8 mouse cellular contexts compared by ENCODE assay signal in the genomic region with DNA sequence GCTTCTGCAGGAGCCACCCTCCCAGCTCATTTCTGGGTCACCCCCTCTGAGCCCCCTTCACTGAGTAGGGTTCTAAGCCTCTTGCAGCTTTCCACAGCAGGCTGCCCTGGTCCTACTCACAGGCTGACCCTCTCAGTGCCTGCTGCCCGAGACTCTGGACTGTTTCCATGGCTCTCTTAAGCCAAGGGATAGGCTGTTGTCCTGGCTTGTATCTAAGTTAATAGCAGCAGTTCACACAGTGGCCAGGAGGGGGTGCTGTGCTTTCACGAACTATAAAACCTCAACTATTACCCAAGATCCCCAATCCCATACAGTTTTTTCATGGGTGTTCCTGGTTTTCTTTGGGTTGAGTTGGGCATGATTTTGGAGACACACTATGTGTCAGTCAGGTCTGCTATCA. TPM values are rescaled to one million over a fixed set of nuclear protein-coding genes. Genes with fewer than 3 reads are reported as not detected.
DNase-seq lines count a peak whose midpoint lies in the region; ATAC-seq and TF ChIP-seq lines count a peak whose summit lies in the region.

No protein-coding gene starts in this region.

- no peak overlapping the region for H3K4me3 ChIP-seq in heart, adult 2 months
- H3K4me3 ChIP-seq in cortical plate, adult 2 months (ENCODE audit: insufficient read depth, low read length): no peak overlapping the region

- peak; percentile 84 for TF ChIP-seq CTCF in heart, adult 2 months (IDR thresholded peaks at IDR 0.05)
- TF ChIP-seq CTCF in cortical plate, adult 2 months (IDR thresholded peaks at IDR 0.05; ENCODE audit: extremely low read depth, insufficient read depth, low read length): peak; percentile 59

- H3K27me3 ChIP-seq in heart, adult 2 months (ENCODE audit: control insufficient read depth, insufficient read depth, low read length): no peaks in the 10 kb centered on the region

- no peaks in the 10 kb centered on the region for H3K36me3 ChIP-seq in heart, adult 2 months (ENCODE audit: control insufficient read depth, insufficient read depth, low read length)

- no peak overlapping the region for H3K27ac ChIP-seq in heart, adult 2 months
- H3K27ac ChIP-seq in cortical plate, adult 2 months (ENCODE audit: insufficient read depth, low read length): no peak overlapping the region

- no peak for TF ChIP-seq POLR2A in heart, adult 2 months (IDR thresholded peaks at IDR 0.05; ENCODE audit: insufficient read depth, low read depth, low read length)
- no peak for TF ChIP-seq POLR2A in cortical plate, adult 2 months (IDR thresholded peaks at IDR 0.05; ENCODE audit: extremely low read depth, insufficient read depth, low read length)

- ATAC-seq in megakaryocyte-erythroid progenitor cell, adult 5-6 weeks (replicated peaks; ENCODE audit: low FRiP score, low TSS enrichment, poor library complexity, severe bottlenecking): peak; percentile 54

- WGBS in heart, adult 2 months: 13% methylated on average over 2 of the region's 2 CpGs

- no peaks in the 10 kb centered on the region for H3K79me2 ChIP-seq in heart, adult 2 months (replicated peaks; ENCODE audit: control insufficient read depth, insufficient read depth, low read length)

- H3K9ac ChIP-seq in heart, adult 2 months (ENCODE audit: low read depth, low read length): no peak overlapping the region

- H3K4me1 ChIP-seq in heart, adult 2 months (ENCODE audit: control insufficient read depth, insufficient read depth, low read length): no peaks in the 10 kb centered on the region
- no peaks in the 10 kb centered on the region for H3K4me1 ChIP-seq in cortical plate, adult 2 months (ENCODE audit: control insufficient read depth, insufficient read depth, low read length)

- intact Hi-C loops in heart, adult 2 months (cut with DNase I): loop anchor here (10.0 kb wide), 1 partner anchor 132 kb away; no protein-coding TSS in a partner anchor
- intact Hi-C loops in heart, postnatal 25 days (cut with DNase I): no loop called here

- DNase-seq in heart, adult 2 months: peak in 1 of 2 experiments; percentile 51
- DNase-seq in heart, postnatal 25 days (ENCODE audit: low spot score): no peak
- peak; percentile 67 for DNase-seq in 416B (ENCODE audit: low read depth)
- peak; percentile 73 for DNase-seq in NIH3T3 (ENCODE audit: low read depth)
- DNase-seq in kidney, postnatal 4 days: peak; percentile 67 to 69
- peak; percentile 49 for DNase-seq in thymus, postnatal 0 days (ENCODE audit: low spot score)

- TF ChIP-seq EP300 in heart, adult 2 months (IDR thresholded peaks at IDR 0.05; ENCODE audit: insufficient read depth, low read depth, low read length): no peak

RNA-seq across cellular contexts. Expression of gene Oas1e, which starts 2.3 kb away (rescaled TPM):
- not detected for total RNA-seq in heart, adult 2 months (2021)
- polyA plus RNA-seq in heart, adult 2 months (2012; rRNA removed): not detected in 2 replicates
- total RNA-seq in heart, postnatal 25 days (2021): not detected
- polyA plus RNA-seq in cortical plate, adult 2 months (2012; rRNA removed): not detected in 2 replicates
- not detected in 2 replicates for total RNA-seq in megakaryocyte-erythroid progenitor cell, adult 5-6 weeks (2014; fragmentation: Nextera tagmentation)
- not detected in 2 replicates for total RNA-seq in megakaryocyte-erythroid progenitor cell, adult 5-6 weeks (2017)
- polyA plus RNA-seq in thymus, postnatal 0 days (2015; fragmentation: Nextera tagmentation; extraction: Ambion mirVana): 0.39 and 0.64 TPM in 2 replicates

RNA-seq across cellular contexts. Expression of gene Oas3, which starts 15.6 kb away (rescaled TPM):
- total RNA-seq in heart, adult 2 months (2021): under 1 TPM; 0.05 to 0.07 TPM
- 0.61 and 0.94 TPM in 2 replicates for polyA plus RNA-seq in heart, adult 2 months (2012; rRNA removed)
- total RNA-seq in heart, postnatal 25 days (2021): under 1 TPM; 0.10 to 0.17 TPM
- polyA plus RNA-seq in cortical plate, adult 2 months (2012; rRNA removed): 0.04 and 0.13 TPM in 2 replicates
- 2.3 and 4.2 TPM in 2 replicates for total RNA-seq in megakaryocyte-erythroid progenitor cell, adult 5-6 weeks (2014; fragmentation: Nextera tagmentation)
- 1.8 and 2.0 TPM in 2 replicates for total RNA-seq in megakaryocyte-erythroid progenitor cell, adult 5-6 weeks (2017)
- polyA plus RNA-seq in thymus, postnatal 0 days (2015; fragmentation: Nextera tagmentation; extraction: Ambion mirVana): 1.7 and 1.9 TPM in 2 replicates

RNA-seq across cellular contexts. Expression of gene Oas1c, which starts 19.3 kb away (rescaled TPM):
- under 1 TPM; 0.26 to 0.36 TPM for total RNA-seq in heart, adult 2 months (2021)
- 0.85 and 1.3 TPM in 2 replicates for polyA plus RNA-seq in heart, adult 2 months (2012; rRNA removed)
- total RNA-seq in heart, postnatal 25 days (2021): under 1 TPM; 0.10 to 0.48 TPM
- polyA plus RNA-seq in cortical plate, adult 2 months (2012; rRNA removed): 2.3 TPM in 2 replicates
- 5.3 and 8.3 TPM in 2 replicates for total RNA-seq in megakaryocyte-erythroid progenitor cell, adult 5-6 weeks (2014; fragmentation: Nextera tagmentation)
- total RNA-seq in megakaryocyte-erythroid progenitor cell, adult 5-6 weeks (2017): 3.1 and 26.4 TPM in 2 replicates
- 1.9 and 2.1 TPM in 2 replicates for polyA plus RNA-seq in thymus, postnatal 0 days (2015; fragmentation: Nextera tagmentation; extraction: Ambion mirVana)

RNA-seq across cellular contexts. Expression of gene Oas2, which starts 43.4 kb away (rescaled TPM):
- total RNA-seq in heart, adult 2 months (2021): 1 to 10 TPM in 1 of 2 experiments, under 1 TPM in 1; 0.55 to 1.0 TPM
- 9.6 and 11.3 TPM in 2 replicates for polyA plus RNA-seq in heart, adult 2 months (2012; rRNA removed)
- total RNA-seq in heart, postnatal 25 days (2021): under 1 TPM; 0.57 to 0.78 TPM
- 0.73 and 0.87 TPM in 2 replicates for polyA plus RNA-seq in cortical plate, adult 2 months (2012; rRNA removed)
- total RNA-seq in megakaryocyte-erythroid progenitor cell, adult 5-6 weeks (2014; fragmentation: Nextera tagmentation): 1.7 and 2.0 TPM in 2 replicates
- total RNA-seq in megakaryocyte-erythroid progenitor cell, adult 5-6 weeks (2017): 0.72 and 1.3 TPM in 2 replicates
- 0.62 and 0.86 TPM in 2 replicates for polyA plus RNA-seq in thymus, postnatal 0 days (2015; fragmentation: Nextera tagmentation; extraction: Ambion mirVana)

RNA-seq across cellular contexts. Expression of gene Oas1f, which starts 54.1 kb away (rescaled TPM):
- total RNA-seq in heart, adult 2 months (2021): not detected
- polyA plus RNA-seq in heart, adult 2 months (2012; rRNA removed): not detected in 2 replicates
- total RNA-seq in heart, postnatal 25 days (2021): not detected
- not detected in 2 replicates for polyA plus RNA-seq in cortical plate, adult 2 months (2012; rRNA removed)
- total RNA-seq in megakaryocyte-erythroid progenitor cell, adult 5-6 weeks (2014; fragmentation: Nextera tagmentation): not detected in 2 replicates
- total RNA-seq in megakaryocyte-erythroid progenitor cell, adult 5-6 weeks (2017): not detected in 2 replicates
- polyA plus RNA-seq in thymus, postnatal 0 days (2015; fragmentation: Nextera tagmentation; extraction: Ambion mirVana): 0.42 and 0.44 TPM in 2 replicates
